Mouse (Mus musculus): ENCODE results near the gene Tnfsf12. TPM values are rescaled to one million over a fixed set of nuclear protein-coding genes. Genes with fewer than 3 reads are reported as not detected.
A peak's percentile ranks its signal among the peaks of the same experiment; 100 is the strongest.

Gene Tnfsf12
- polyA plus RNA-seq, 1 experiment from 2014 or later = 10.3 TPM

- H3K4me2 ChIP-seq (ENCODE audit: low read length) = no peak within 1 kb of the TSS
- no peak within 1 kb of the TSS for H3K4me3 ChIP-seq (ENCODE audit: control insufficient read depth in 1 of 2, insufficient read depth in 1 of 2, low read depth in 1 of 2, low read length in 2 of 2)
- peak within 1 kb of the TSS; percentile 21; the same call in 1 of the 2 replicates for H3K9ac ChIP-seq (ENCODE audit: low read length)
- peaks cover 76% of the 10 kb centered on the region for H3K36me3 ChIP-seq (ENCODE audit: control insufficient read depth, insufficient read depth, low read length)
- peaks cover 8 to 29% of the 10 kb centered on the region in 2 experiments for H3K4me1 ChIP-seq (ENCODE audit: control insufficient read depth in 2 of 2, insufficient read depth in 2 of 2, low read length in 2 of 2)
- no peak for ATAC-seq (ENCODE audit: insufficient number of reproducible peaks, insufficient read depth, low FRiP score, low read depth)
- H3K9me3 ChIP-seq (ENCODE audit: control insufficient read depth, low read length) = no peaks in the 10 kb centered on the region
- 31% methylated on average over 7 of the region's 7 CpGs for WGBS
- H3K27ac ChIP-seq (replicated peaks in 1 of 2; ENCODE audit: control insufficient read depth in 1 of 2, insufficient read depth in 1 of 2, low read depth in 2 of 2, low read length in 2 of 2) = 0 out of 4 replicates have a peak within 1 kb of the TSS, but pooled peaks have one; percentile 8 to 9
- H3K27me3 ChIP-seq (ENCODE audit: control insufficient read depth, insufficient read depth, low read length) = no peaks in the 10 kb centered on the region
Observed at GRCm38 (mm10) chr11:69665961-69666664, 29.5 kb downstream of the Tnfsf12 start, which contains the start of gene Cd68. TSS of gene Cd68 (minus strand) at chr11:69666153.

GRCm38 (mm10) chr11:69665457-69665960 is 30.1 kb downstream of the Tnfsf12 start:
- Histone ChIP-seq H3K27me3 (ENCODE audit: control insufficient read depth, insufficient read depth, low read length) (no peaks in the 10 kb centered on the region), H3K9ac (ENCODE audit: low read length) (peak overlapping the region; percentile 21; the same call in 1 of the 2 replicates), H3K4me1 (ENCODE audit: control insufficient read depth in 2 of 2, insufficient read depth in 2 of 2, low read length in 2 of 2) (peaks cover 8 to 31% of the 10 kb centered on the region in 2 experiments), H3K4me3 (ENCODE audit: control insufficient read depth in 1 of 2, insufficient read depth in 1 of 2, low read depth in 1 of 2, low read length in 2 of 2) (no peak overlapping the region), H3K4me2 (ENCODE audit: low read length) (no peak overlapping the region), H3K27ac (replicated peaks in 1 of 2; ENCODE audit: control insufficient read depth in 1 of 2, insufficient read depth in 1 of 2, low read depth in 2 of 2, low read length in 2 of 2) (0 out of 4 replicates have a peak overlapping the region, but pooled peaks have one; percentile 8 to 9), H3K9me3 (ENCODE audit: control insufficient read depth, low read length) (no peaks in the 10 kb centered on the region), H3K36me3 (ENCODE audit: control insufficient read depth, insufficient read depth, low read length) (peaks cover 71% of the 10 kb centered on the region)
- no peak for ATAC-seq (ENCODE audit: insufficient number of reproducible peaks, insufficient read depth, low FRiP score, low read depth)
- 66% methylated on average over 9 of the region's 9 CpGs for WGBS

GRCm38 (mm10) chr11:69664841-69665240 is 30.8 kb downstream of the Tnfsf12 start:
- Histone ChIP-seq H3K27ac (replicated peaks in 1 of 2; ENCODE audit: control insufficient read depth in 1 of 2, insufficient read depth in 1 of 2, low read depth in 2 of 2, low read length in 2 of 2) (no peak overlapping the region), H3K4me3 (ENCODE audit: control insufficient read depth in 1 of 2, insufficient read depth in 1 of 2, low read depth in 1 of 2, low read length in 2 of 2) (no peak overlapping the region), H3K27me3 (ENCODE audit: control insufficient read depth, insufficient read depth, low read length) (no peaks in the 10 kb centered on the region), H3K9ac (ENCODE audit: low read length) (no peak overlapping the region), H3K4me2 (ENCODE audit: low read length) (no peak overlapping the region), H3K36me3 (ENCODE audit: control insufficient read depth, insufficient read depth, low read length) (peaks cover 70% of the 10 kb centered on the region), H3K4me1 (ENCODE audit: control insufficient read depth in 2 of 2, insufficient read depth in 2 of 2, low read length in 2 of 2) (peaks cover 8 to 27% of the 10 kb centered on the region in 2 experiments), H3K9me3 (ENCODE audit: control insufficient read depth, low read length) (no peaks in the 10 kb centered on the region)
- no peak for ATAC-seq (ENCODE audit: insufficient number of reproducible peaks, insufficient read depth, low FRiP score, low read depth)
- WGBS = 92% methylated on average over 7 of the region's 7 CpGs

GRCm38 (mm10) chr11:69663795-69664194 is 31.9 kb downstream of the Tnfsf12 start:
- WGBS = 88% methylated on average over 6 of the region's 6 CpGs
- H3K27ac ChIP-seq (replicated peaks in 1 of 2; ENCODE audit: control insufficient read depth in 1 of 2, insufficient read depth in 1 of 2, low read depth in 2 of 2, low read length in 2 of 2) = peak overlapping the region in 1 of 2 experiments; percentile 91; a peak in 2 of 4 replicates

GRCm38 (mm10) chr11:69662967-69663671 is 32.5 kb downstream of the Tnfsf12 start:
- H3K27me3 ChIP-seq (ENCODE audit: control insufficient read depth, insufficient read depth, low read length) = no peaks in the 10 kb centered on the region
- peak overlapping the region; percentile 78 for H3K9ac ChIP-seq (ENCODE audit: low read length)
- H3K36me3 ChIP-seq (ENCODE audit: control insufficient read depth, insufficient read depth, low read length) = peaks cover 65% of the 10 kb centered on the region
- H3K4me1 ChIP-seq (ENCODE audit: control insufficient read depth in 2 of 2, insufficient read depth in 2 of 2, low read length in 2 of 2) = peaks cover 8 to 20% of the 10 kb centered on the region in 2 experiments
- no peaks in the 10 kb centered on the region for H3K9me3 ChIP-seq (ENCODE audit: control insufficient read depth, low read length)
- no peak for ATAC-seq (ENCODE audit: insufficient number of reproducible peaks, insufficient read depth, low FRiP score, low read depth)
- H3K4me2 ChIP-seq (ENCODE audit: low read length) = peak overlapping the region; percentile 68
- peak overlapping the region; percentile 84 to 91 for H3K27ac ChIP-seq (replicated peaks in 1 of 2; ENCODE audit: control insufficient read depth in 1 of 2, insufficient read depth in 1 of 2, low read depth in 2 of 2, low read length in 2 of 2)
- H3K4me3 ChIP-seq (ENCODE audit: control insufficient read depth in 1 of 2, insufficient read depth in 1 of 2, low read depth in 1 of 2, low read length in 2 of 2) = peak overlapping the region; percentile 57 to 85
- WGBS = 67% methylated on average over 13 of the region's 13 CpGs

More at GRCm38 (mm10) chr11:69663795-69664194, 31.9 kb downstream of the Tnfsf12 start:
- peaks cover 65% of the 10 kb centered on the region for H3K36me3 ChIP-seq (ENCODE audit: control insufficient read depth, insufficient read depth, low read length)
- H3K4me2 ChIP-seq (ENCODE audit: low read length) = no peak overlapping the region
- H3K9me3 ChIP-seq (ENCODE audit: control insufficient read depth, low read length) = no peaks in the 10 kb centered on the region
- no peak overlapping the region for H3K9ac ChIP-seq (ENCODE audit: low read length)
- H3K4me1 ChIP-seq (ENCODE audit: control insufficient read depth in 2 of 2, insufficient read depth in 2 of 2, low read length in 2 of 2) = peaks cover 8 to 20% of the 10 kb centered on the region in 2 experiments
- H3K27me3 ChIP-seq (ENCODE audit: control insufficient read depth, insufficient read depth, low read length) = no peaks in the 10 kb centered on the region
- ATAC-seq (ENCODE audit: insufficient number of reproducible peaks, insufficient read depth, low FRiP score, low read depth) = no peak
- H3K4me3 ChIP-seq (ENCODE audit: control insufficient read depth in 1 of 2, insufficient read depth in 1 of 2, low read depth in 1 of 2, low read length in 2 of 2) = no peak overlapping the region

- Histone ChIP-seq H3K4me3 (ENCODE audit: control insufficient read depth in 1 of 2, insufficient read depth in 1 of 2, low read depth in 1 of 2, low read length in 2 of 2) (peak within 1 kb of the TSS; percentile 57 to 85), H3K36me3 (ENCODE audit: control insufficient read depth, insufficient read depth, low read length) (peaks cover 65% of the 10 kb centered on the region), H3K27me3 (ENCODE audit: control insufficient read depth, insufficient read depth, low read length) (no peaks in the 10 kb centered on the region), H3K4me2 (ENCODE audit: low read length) (peak within 1 kb of the TSS; percentile 68), H3K4me1 (ENCODE audit: control insufficient read depth in 2 of 2, insufficient read depth in 2 of 2, low read length in 2 of 2) (peaks cover 8 to 20% of the 10 kb centered on the region in 2 experiments), H3K9ac (ENCODE audit: low read length) (peak within 1 kb of the TSS; percentile 78), H3K9me3 (ENCODE audit: control insufficient read depth, low read length) (no peaks in the 10 kb centered on the region), H3K27ac (replicated peaks in 1 of 2; ENCODE audit: control insufficient read depth in 1 of 2, insufficient read depth in 1 of 2, low read depth in 2 of 2, low read length in 2 of 2) (peak within 1 kb of the TSS; percentile 91 to 99)
- ATAC-seq (ENCODE audit: insufficient number of reproducible peaks, insufficient read depth, low FRiP score, low read depth) = peak; percentile 95
- under 1% methylated on average over 48 of the region's 48 CpGs for WGBS
Observed at GRCm38 (mm10) chr11:69662213-69662966, 33.3 kb downstream of the Tnfsf12 start, which contains the start of gene Mpdu1. TSS of gene Mpdu1 (minus strand) at chr11:69662642.
